Mouse (Mus musculus) cortical plate, adult 2 months (tissue): ENCODE results near the gene Spag7.
A peak's percentile ranks its signal among the peaks of the same experiment; 100 is the strongest.

Experiments
- CTCF ChIP-seq: fragments of 200-500 bp; IDR thresholded peaks from 2 replicates; pipeline ENCODE4 v1.5.1; 2011; ENCODE audit warnings: mild to moderate bottlenecking, control low read depth, low read length; ENCODE audit not compliant: insufficient read depth; ENCODE audit errors: extremely low read depth
- POLR2A ChIP-seq: fragments of 200-500 bp; IDR thresholded peaks from 2 replicates; pipeline ENCODE4 v1.6.1; 2011; ENCODE audit warnings: mild to moderate bottlenecking, low read length, control low read depth; ENCODE audit not compliant: insufficient read depth; ENCODE audit errors: extremely low read depth

- TF ChIP-seq CTCF = no peak
- 0 out of 2 replicates have a peak, but pooled peaks have one; percentile 30 for TF ChIP-seq POLR2A
These were observed 14.2 kb downstream of the Spag7 start for GRCm38 (mm10) chr11:70654923-70655570.
